Mouse (Mus musculus) limb, embryonic 14.5 days (tissue): ENCODE data around the gene Sema3f. TPM values are rescaled to one million over a fixed set of nuclear protein-coding genes. Genes with fewer than 3 reads are reported as not detected.

Source experiments
- ATAC-seq: fragments of 200-750 bp; cut with Nextera tagmentation; 2 replicates; pipeline ENCODE4 v1.8.0; 2017; ENCODE audit warnings: low read depth, moderate number of reproducible peaks, moderate TSS enrichment; ENCODE audit not compliant: low FRiP score
- DNase-seq: peaks from one replicate; pipeline ENCODE4 v3.0.0-alpha.2; 2015; ENCODE audit warnings: low spot score
- H3K27ac ChIP-seq: fragments of 300-500 bp; sonication (generic); replicated peaks from 2 replicates; pipeline ENCODE4 v1.5.1; 2014; ENCODE audit warnings: low read depth, mild to moderate bottlenecking, low read length, moderate library complexity, mixed read lengths
- H3K27me3 ChIP-seq: fragments of 300-500 bp; sonication (generic); 2 replicates; pipeline ENCODE4 v1.6.1; 2014; ENCODE audit warnings: low read length, mixed read lengths; ENCODE audit not compliant: control insufficient read depth, insufficient read depth
- H3K36me3 ChIP-seq: fragments of 300-500 bp; sonication (generic); 2 replicates; pipeline ENCODE4 v1.6.1; 2014; ENCODE audit warnings: mild to moderate bottlenecking, low read length, moderate library complexity, mixed read lengths; ENCODE audit not compliant: control insufficient read depth, insufficient read depth
- H3K4me1 ChIP-seq: fragments of 300-500 bp; sonication (generic); 2 replicates; pipeline ENCODE4 v1.6.1; 2014; ENCODE audit warnings: antibody characterized with exemption, low read length, mixed read lengths; ENCODE audit not compliant: control insufficient read depth, insufficient read depth
- H3K4me2 ChIP-seq: fragments of 300-500 bp; sonication (generic); replicated peaks from 2 replicates; pipeline ENCODE4 v1.6.1; 2014; ENCODE audit warnings: low read depth, mild to moderate bottlenecking, low read length, moderate library complexity; ENCODE audit not compliant: severe bottlenecking
- H3K4me3 ChIP-seq: fragments of 300-500 bp; sonication (generic); replicated peaks from 2 replicates; pipeline ENCODE4 v1.5.1; 2014; ENCODE audit warnings: low read length
- H3K9ac ChIP-seq: fragments of 300-500 bp; sonication (generic); 2 replicates; pipeline ENCODE4 v1.6.1; 2014; ENCODE audit warnings: mild to moderate bottlenecking, low read depth, low read length, moderate library complexity; ENCODE audit not compliant: severe bottlenecking
- H3K9me3 ChIP-seq: fragments of 300-500 bp; sonication (generic); 2 replicates; pipeline ENCODE4 v1.6.1; 2016; ENCODE audit warnings: low read length; ENCODE audit not compliant: control insufficient read depth
- POLR2A ChIP-seq: fragments of 200-500 bp; IDR thresholded peaks from 2 replicates; pipeline ENCODE4 v1.8.0; 2012; ENCODE audit warnings: inconsistent platforms, mild to moderate bottlenecking, moderate library complexity, borderline replicate concordance; ENCODE audit not compliant: insufficient read depth, insufficient read length; ENCODE audit errors: extremely low read depth
- WGBS: fragments of 180-500 bp; shearing (Covaris S2); extraction: QIAGEN DNeasy Blood & Tissue Kit; methylation state at CpG from one replicate; pipeline ENCODE4 v1.1.7; 2014; 5-methylcytosine and 5-hydroxymethylcytosine counted together
- polyA plus RNA-seq, 2 experiments: library from polyadenylated mRNA; depleted of rRNA in 1 of 2; stranded (reverse) in 1 of 2; unstranded in 1 of 2; fragments of >200 nt; fragmentation: Nextera tagmentation in 1 of 2; extraction: Ambion mirVana in 1 of 2; gene quantifications; 2 replicates each; pipeline versions ENCODE4 v1.2.1 to v1.2.3; 2012 to 2014

Gene Sema3f
- polyA plus RNA-seq, 2 experiments = 48.8 to 228 TPM

DNA sequence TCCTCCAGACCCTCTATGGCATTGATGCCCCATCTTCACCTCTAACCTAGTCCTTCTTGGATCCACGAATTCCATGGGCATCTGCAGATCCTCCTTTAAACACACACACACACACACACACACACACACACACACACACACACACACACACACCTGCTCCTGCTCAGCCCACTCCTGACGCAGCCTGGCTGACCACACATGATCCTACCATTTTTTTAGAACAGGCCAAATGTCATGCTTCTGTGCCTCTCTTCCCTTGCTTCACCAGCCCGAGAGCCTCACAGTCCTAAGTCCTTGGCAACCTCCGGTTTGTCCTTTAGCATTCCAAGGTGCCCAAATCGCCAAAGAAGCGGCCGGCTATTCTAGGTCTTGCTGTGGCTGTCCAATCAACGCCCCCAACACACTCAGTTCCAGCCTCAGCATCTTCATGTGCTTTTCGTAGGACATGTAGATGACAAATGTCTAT lies 40.8 kb downstream of the Sema3f start, which contains the start of gene Slc38a3:
TSS of gene Slc38a3 (minus strand) at position 51 of the 466 bp plus-strand sequence.
- no peak for TF ChIP-seq POLR2A
- no peak for DNase-seq
- Histone ChIP-seq H3K4me3 (no peak within 1 kb of the TSS), H3K4me2 (no peak within 1 kb of the TSS), H3K4me1 (peaks cover 8% of the 10 kb centered on the region), H3K9ac (no peak within 1 kb of the TSS), H3K27ac (no peak within 1 kb of the TSS), H3K9me3 (no peaks in the 10 kb centered on the region), H3K27me3 (peaks cover 4% of the 10 kb centered on the region; the same call in 1 of the 2 replicates), H3K36me3 (no peaks in the 10 kb centered on the region)
- no peak for ATAC-seq
- 85% methylated on average over 9 of the region's 9 CpGs for WGBS

DNA sequence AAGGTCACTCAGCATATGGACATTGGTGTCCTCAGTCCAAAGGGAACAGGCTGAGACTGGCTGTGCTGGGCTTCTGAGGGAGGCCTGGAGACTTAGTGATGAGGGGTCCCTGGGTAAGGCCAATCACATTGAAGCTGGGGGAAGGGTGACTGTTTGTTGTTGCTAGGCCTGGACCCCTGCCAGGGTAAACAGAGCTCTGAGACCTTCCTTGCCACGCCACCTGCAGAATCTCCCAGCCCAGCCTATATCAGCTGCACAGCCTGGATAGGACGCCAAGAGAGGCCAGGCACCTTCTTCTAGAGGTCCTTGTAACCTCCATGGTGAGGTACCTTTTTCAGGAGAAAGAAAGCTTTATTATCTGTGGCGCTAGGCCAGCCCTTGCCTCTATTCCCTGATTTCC lies 41.4 kb downstream of the Sema3f start:
- Histone ChIP-seq H3K27me3 (peaks cover 4% of the 10 kb centered on the region; the same call in 1 of the 2 replicates), H3K27ac (no peak overlapping the region), H3K9me3 (no peaks in the 10 kb centered on the region), H3K4me2 (no peak overlapping the region), H3K4me3 (no peak overlapping the region), H3K36me3 (no peaks in the 10 kb centered on the region), H3K9ac (no peak overlapping the region), H3K4me1 (peaks cover 8% of the 10 kb centered on the region)
- 68% methylated on average over 3 of the region's 3 CpGs for WGBS
- no peak for TF ChIP-seq POLR2A
- DNase-seq (no peak), ATAC-seq (no peak)

DNA sequence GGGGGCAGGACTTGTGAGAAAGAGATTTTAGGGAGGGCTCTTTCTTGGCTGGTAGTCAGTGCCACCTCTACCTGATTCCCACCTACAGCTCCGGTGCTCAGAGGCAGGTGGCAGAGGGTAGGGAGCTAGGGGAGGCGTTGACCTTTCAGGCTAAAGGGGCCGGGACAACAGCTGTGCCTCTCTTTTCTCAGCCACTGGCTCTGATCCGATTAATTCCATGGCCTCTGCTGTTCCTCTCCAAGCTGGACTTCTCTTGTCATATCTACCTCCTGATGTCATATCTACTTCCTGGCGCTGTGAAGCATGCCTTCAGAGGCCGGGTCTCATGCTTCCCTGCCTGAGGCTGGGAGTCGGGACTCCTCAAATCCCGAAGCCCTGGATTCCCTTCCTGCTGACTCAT lies 42.3 kb downstream of the Sema3f start:
- peaks cover 8% of the 10 kb centered on the region for H3K4me1 ChIP-seq
- no peak overlapping the region for H3K27ac ChIP-seq
- ATAC-seq (no peak), DNase-seq (no peak)
- peak overlapping the region; percentile 97; the same call in 1 of the 2 replicates for H3K4me2 ChIP-seq
- no peak for TF ChIP-seq POLR2A
- H3K4me3 ChIP-seq = no peak overlapping the region
- H3K27me3 ChIP-seq = peaks cover 4% of the 10 kb centered on the region; the same call in 1 of the 2 replicates
- 47% methylated on average over 8 of the region's 8 CpGs for WGBS
- H3K9ac ChIP-seq = no peak overlapping the region
- no peaks in the 10 kb centered on the region for H3K9me3 ChIP-seq
- H3K36me3 ChIP-seq = no peaks in the 10 kb centered on the region

DNA sequence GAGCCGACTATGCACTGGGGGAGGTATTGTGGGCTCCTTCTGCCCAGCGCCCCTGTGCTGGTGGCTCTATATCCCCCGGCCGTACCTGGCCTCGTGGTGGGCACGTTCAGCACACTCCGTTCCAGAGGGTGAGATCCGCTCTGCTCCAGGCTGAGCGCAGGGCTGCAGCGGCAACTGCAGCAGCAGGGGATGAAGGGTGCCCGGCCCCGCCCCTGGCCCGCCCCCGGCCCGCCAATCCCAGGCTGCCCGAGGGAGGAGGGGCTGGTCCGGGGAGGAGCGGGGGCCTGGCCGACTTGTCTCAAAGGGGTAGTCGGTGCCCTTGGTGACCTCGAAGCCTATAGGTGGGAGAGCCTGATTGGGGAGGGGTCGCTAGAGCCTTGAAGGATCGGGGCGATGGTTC lies 43.1 kb downstream of the Sema3f start:
- Histone ChIP-seq H3K27me3 (peaks cover 4% of the 10 kb centered on the region; the same call in 1 of the 2 replicates), H3K9me3 (no peaks in the 10 kb centered on the region), H3K9ac (peak overlapping the region; percentile 54), H3K4me2 (peak overlapping the region; percentile 97), H3K36me3 (no peaks in the 10 kb centered on the region), H3K4me1 (peaks cover 8% of the 10 kb centered on the region), H3K27ac (no peak overlapping the region), H3K4me3 (peak overlapping the region; percentile 41)
- DNase-seq (peak; percentile 57), ATAC-seq (peak; percentile 87)
- 2% methylated on average over 21 of the region's 24 CpGs for WGBS
- peak; percentile 70; the same call in 1 of the 2 replicates for TF ChIP-seq POLR2A

DNA sequence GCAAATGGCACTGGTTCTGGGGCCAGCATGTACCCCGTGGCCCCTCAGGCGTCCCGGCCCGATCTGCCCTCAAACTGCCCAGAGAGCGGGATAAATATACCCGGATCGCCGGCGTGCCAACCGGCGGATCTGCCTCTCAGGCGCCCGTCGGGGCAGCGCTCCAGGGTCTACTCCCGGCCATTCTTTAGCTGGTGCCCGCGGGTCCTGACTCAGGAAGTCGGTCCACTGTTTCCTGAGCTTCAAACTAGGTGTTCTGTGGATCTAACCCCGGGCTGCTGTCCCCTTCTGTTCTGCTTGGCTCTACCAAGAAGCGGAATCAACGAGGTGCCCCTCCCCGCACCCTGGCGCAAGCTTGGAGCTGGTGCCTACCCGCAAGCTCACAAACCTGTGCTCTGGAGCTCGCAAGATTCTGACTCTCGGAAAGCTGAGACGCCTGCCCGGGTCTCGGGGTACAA lies 43.5 kb downstream of the Sema3f start:
- H3K27me3 ChIP-seq = peaks cover 4% of the 10 kb centered on the region; the same call in 1 of the 2 replicates
- H3K4me2 ChIP-seq = peak overlapping the region; percentile 97
- peak overlapping the region; percentile 41 for H3K4me3 ChIP-seq
- 1% methylated on average over 30 of the region's 30 CpGs for WGBS
- ATAC-seq (peak; percentile 51), DNase-seq (no peak)
- no peak for TF ChIP-seq POLR2A
- peak overlapping the region; percentile 54 for H3K9ac ChIP-seq
- no peaks in the 10 kb centered on the region for H3K36me3 ChIP-seq
- H3K9me3 ChIP-seq = no peaks in the 10 kb centered on the region
- H3K4me1 ChIP-seq = peaks cover 8% of the 10 kb centered on the region
- no peak overlapping the region for H3K27ac ChIP-seq

DNA sequence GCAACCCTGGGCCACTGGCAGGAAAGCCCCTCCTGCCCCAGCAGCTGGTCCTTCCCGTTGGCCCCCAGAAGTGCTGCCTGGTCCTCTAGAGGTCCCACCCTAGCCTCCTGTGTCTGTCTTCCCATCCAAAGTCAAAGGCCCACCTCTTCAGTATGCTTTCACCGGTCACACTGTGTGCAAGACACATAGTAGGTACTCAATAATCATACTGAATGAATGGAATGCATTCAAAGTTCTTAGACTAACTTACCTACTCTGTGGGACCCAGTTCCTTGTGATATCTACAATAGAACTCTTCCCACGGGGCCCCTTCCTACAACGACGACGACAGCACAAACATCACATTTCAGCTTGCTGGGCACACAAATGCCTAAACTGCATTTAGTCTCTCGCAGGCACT lies 45.0 kb downstream of the Sema3f start:
- no peak for TF ChIP-seq POLR2A
- Histone ChIP-seq H3K4me1 (peaks cover 8% of the 10 kb centered on the region), H3K27ac (no peak overlapping the region), H3K27me3 (peaks cover 4% of the 10 kb centered on the region; the same call in 1 of the 2 replicates), H3K36me3 (no peaks in the 10 kb centered on the region), H3K4me3 (no peak overlapping the region), H3K4me2 (no peak overlapping the region), H3K9me3 (no peaks in the 10 kb centered on the region), H3K9ac (no peak overlapping the region)
- 86% methylated on average over 7 of the region's 7 CpGs for WGBS
- ATAC-seq (no peak), DNase-seq (no peak)
